Comparison of ENCODE assay signal across 20 mouse cellular contexts in genomic region chr17:34956340-34956739, GRCm38 (mm10). TPM values are rescaled to one million over a fixed set of nuclear protein-coding genes. Genes with fewer than 3 reads are reported as not detected.
A peak's percentile ranks its signal among the peaks of the same experiment; 100 is the strongest.
DNase-seq lines count a peak whose midpoint lies in the region; ATAC-seq lines count a peak whose summit lies in the region.
"Had no signal": no experiment of that assay in that cellular context is flagged by ENCODE, and none has a peak within 500 bp of the region (broad histone marks: within the 10 kb centered on the region; RNA-seq: fewer than 3 reads in every experiment).

No protein-coding gene starts in this region.

- H3K27me3 ChIP-seq in hindbrain, embryonic 14.5 days (ENCODE audit: control insufficient read depth, insufficient read depth, low read length) = peaks cover 27% of the 10 kb centered on the region
- H3K27me3 ChIP-seq in hindbrain, embryonic 10.5 days (ENCODE audit: insufficient read depth, poor library complexity, severe bottlenecking) = peaks cover 47% of the 10 kb centered on the region
- H3K27me3 ChIP-seq: intestine, embryonic 15.5 days; stomach, embryonic 15.5 days had no signal

- no peak overlapping the region for H3K9ac ChIP-seq in hindbrain, embryonic 14.5 days
- H3K9ac ChIP-seq: intestine, embryonic 15.5 days; stomach, embryonic 15.5 days had no signal

- 38% methylated on average over 1 of the region's 1 CpGs for WGBS in hindbrain, embryonic 14.5 days
- 50% methylated on average over 1 of the region's 1 CpGs for WGBS in hindbrain, embryonic 10.5 days

- H3K4me3 ChIP-seq in hindbrain, embryonic 14.5 days (replicated peaks; ENCODE audit: low read length) = no peak overlapping the region
- no peak overlapping the region for H3K4me3 ChIP-seq in hindbrain, embryonic 10.5 days
- H3K4me3 ChIP-seq: erythroblast, embryonic 14.5 days; intestine, embryonic 15.5 days; stomach, embryonic 15.5 days had no signal

- H3K9me3 ChIP-seq in hindbrain, embryonic 14.5 days (ENCODE audit: control insufficient read depth, low read length) = no peaks in the 10 kb centered on the region
- H3K9me3 ChIP-seq in hindbrain, embryonic 10.5 days = no peaks in the 10 kb centered on the region
- H3K9me3 ChIP-seq: intestine, embryonic 15.5 days; stomach, embryonic 15.5 days had no signal

- intact Hi-C loops in gastrocnemius, postnatal 36 days (cut with DNase I) = no loop called here

- H3K4me1 ChIP-seq in hindbrain, embryonic 14.5 days (replicated peaks; ENCODE audit: control insufficient read depth, insufficient read depth, low read length) = 0 out of 2 replicates have a peak, but pooled peaks cover 7% of the 10 kb centered on the region
- peaks cover 12% of the 10 kb centered on the region for H3K4me1 ChIP-seq in hindbrain, embryonic 10.5 days (replicated peaks)

- H3K27ac ChIP-seq in hindbrain, embryonic 14.5 days = no peak overlapping the region
- H3K27ac ChIP-seq in hindbrain, embryonic 10.5 days = no peak overlapping the region
- H3K27ac ChIP-seq: intestine, embryonic 15.5 days; stomach, embryonic 15.5 days had no signal

- DNase-seq in hindbrain, embryonic 14.5 days (ENCODE audit: low spot score) = peak; percentile 51
- no peak for DNase-seq in hindbrain, embryonic 10.5 days (ENCODE audit: low spot score)
- DNase-seq in lung, postnatal 36 days = peak; percentile 41
- no peak for DNase-seq in lung, postnatal 4 days
- peak; percentile 34 for DNase-seq in MN1 (ENCODE audit: low spot score)
- peak; percentile 52 for DNase-seq in retina, embryonic 14.5 days (ENCODE audit: low spot score)
- no peak for DNase-seq in gastrocnemius, postnatal 36 days
- DNase-seq in right cerebral cortex, postnatal 36 days (ENCODE audit: low spot score in 2 of 2) = no peak
- DNase-seq: cerebellum, adult 18-20 months; heart, postnatal 10 days; thymus, postnatal 25 days had no signal

- peaks cover under 1% of the 10 kb centered on the region; the same call in 1 of the 2 replicates for H3K36me3 ChIP-seq in hindbrain, embryonic 14.5 days (replicated peaks; ENCODE audit: control insufficient read depth, insufficient read depth)
- peaks cover 4% of the 10 kb centered on the region for H3K36me3 ChIP-seq in hindbrain, embryonic 10.5 days
- H3K36me3 ChIP-seq: intestine, embryonic 15.5 days; stomach, embryonic 15.5 days had no signal

- H3K4me2 ChIP-seq in hindbrain, embryonic 14.5 days (replicated peaks) = no peak overlapping the region
- H3K4me2 ChIP-seq: intestine, embryonic 15.5 days; midbrain, embryonic 11.5 days; stomach, embryonic 15.5 days had no signal

- ATAC-seq in hindbrain, embryonic 14.5 days (ENCODE audit: low FRiP score) = no peak
- ATAC-seq: activated CD4-positive, CD25-positive, alpha-beta regulatory T cell, adult 4 months; intestine, embryonic 15.5 days had no signal

RNA-seq across cellular contexts. Expression of gene Hspa1b, which starts 2.7 kb away (rescaled TPM):
- 0.34 and 0.56 TPM in 2 replicates for polyA plus RNA-seq in hindbrain, embryonic 14.5 days (2014; fragmentation: Nextera tagmentation; extraction: Ambion mirVana)
- polyA plus RNA-seq in hindbrain, embryonic 10.5 days (2016; fragmentation: Nextera tagmentation; extraction: Ambion mirVana) = 0.09 and 0.20 TPM in 2 replicates
- total RNA-seq in gastrocnemius, postnatal 36 days (2021) = 1 to 10 TPM; 4.6 to 6.1 TPM

RNA-seq across cellular contexts. Expression of gene Gm20481, which starts 13.4 kb away (rescaled TPM):
- not detected in 2 replicates for polyA plus RNA-seq in hindbrain, embryonic 14.5 days (2014; fragmentation: Nextera tagmentation; extraction: Ambion mirVana)
- polyA plus RNA-seq in hindbrain, embryonic 10.5 days (2016; fragmentation: Nextera tagmentation; extraction: Ambion mirVana) = 0.42 TPM in 1 of 2 replicates, not detected in the other
- not detected for total RNA-seq in gastrocnemius, postnatal 36 days (2021)
- total RNA-seq: heart, postnatal 10 days had no signal
- polyA plus RNA-seq: activated CD4-positive, CD25-positive, alpha-beta regulatory T cell, adult 4 months; erythroblast, embryonic 14.5 days; intestine, embryonic 15.5 days; limb, embryonic 14.5 days; lung, embryonic 16.5 days; midbrain, embryonic 11.5 days; neural tube, embryonic 11.5 days; small intestine, adult 2 months; stomach, embryonic 15.5 days had no signal

RNA-seq across cellular contexts. Expression of gene Hspa1a, which starts 15.6 kb away (rescaled TPM):
- polyA plus RNA-seq in hindbrain, embryonic 14.5 days (2014; fragmentation: Nextera tagmentation; extraction: Ambion mirVana) = 7.5 and 11.6 TPM in 2 replicates
- polyA plus RNA-seq in hindbrain, embryonic 10.5 days (2016; fragmentation: Nextera tagmentation; extraction: Ambion mirVana) = 0.90 and 1.7 TPM in 2 replicates
- 10 to 100 TPM in 1 of 2 experiments, 1 to 10 TPM in 1; 8.8 to 10.1 TPM for total RNA-seq in gastrocnemius, postnatal 36 days (2021)

RNA-seq across cellular contexts. Expression of gene Hspa1l, which starts 16.2 kb away (rescaled TPM):
- 1.9 TPM in 2 replicates for polyA plus RNA-seq in hindbrain, embryonic 14.5 days (2014; fragmentation: Nextera tagmentation; extraction: Ambion mirVana)
- 0.76 and 0.78 TPM in 2 replicates for polyA plus RNA-seq in hindbrain, embryonic 10.5 days (2016; fragmentation: Nextera tagmentation; extraction: Ambion mirVana)
- total RNA-seq in gastrocnemius, postnatal 36 days (2021) = 10 to 100 TPM; 18.6 to 23.2 TPM

RNA-seq across cellular contexts. Expression of gene Neu1, which starts 25.3 kb away (rescaled TPM):
- 26.9 and 27.2 TPM in 2 replicates for polyA plus RNA-seq in hindbrain, embryonic 14.5 days (2014; fragmentation: Nextera tagmentation; extraction: Ambion mirVana)
- polyA plus RNA-seq in hindbrain, embryonic 10.5 days (2016; fragmentation: Nextera tagmentation; extraction: Ambion mirVana) = 16.2 and 20.7 TPM in 2 replicates
- 1 to 10 TPM; 8.0 to 8.5 TPM for total RNA-seq in gastrocnemius, postnatal 36 days (2021)

Comparison
In these comparisons a context has a peak if more than half of its experiments do, and no peak if none do; other contexts are left out.
1. DNase-seq: peak in hindbrain, embryonic 14.5 days (single experiment), lung, postnatal 36 days (single experiment), MN1 (single experiment) and retina, embryonic 14.5 days (single experiment); none in hindbrain, embryonic 10.5 days (single experiment), lung, postnatal 4 days (0 of 2), gastrocnemius, postnatal 36 days (0 of 2) and right cerebral cortex, postnatal 36 days (0 of 2).